Mouse (Mus musculus) mature B cell (primary cell): ENCODE measurements around the gene Slc37a4.
"Not testable (repeated sequence)": the region's sequence is repeated elsewhere in the genome, so short reads cannot be mapped to it uniquely, and the experiment has no call there.

Experiments used
- in situ Hi-C: fragments of 300-500 bp; cut with MboI; formaldehyde crosslinking; loops from 2 replicates; pipeline ENCODE4 v1.14.3; 2019

Slc37a4 gene

GRCm38 (mm10) chr9:44440961-44441360 lies 44.3 kb downstream of the Slc37a4 start, which contains the start of gene Foxr1:
Foxr1 (minus strand) TSS chr9:44441136.
- in situ Hi-C loops: no loop called here

- in situ Hi-C loops: not testable (repeated sequence)
These were observed 47.9 kb downstream of the Slc37a4 start for GRCm38 (mm10) chr9:44444402-44445025.

- in situ Hi-C loops: no loop called here
These were observed 53.7 kb downstream of the Slc37a4 start for GRCm38 (mm10) chr9:44450387-44450786.
